Mouse (Mus musculus): Measurements from ENCODE around the gene Plekha6.

Gene Plekha6

DNA sequence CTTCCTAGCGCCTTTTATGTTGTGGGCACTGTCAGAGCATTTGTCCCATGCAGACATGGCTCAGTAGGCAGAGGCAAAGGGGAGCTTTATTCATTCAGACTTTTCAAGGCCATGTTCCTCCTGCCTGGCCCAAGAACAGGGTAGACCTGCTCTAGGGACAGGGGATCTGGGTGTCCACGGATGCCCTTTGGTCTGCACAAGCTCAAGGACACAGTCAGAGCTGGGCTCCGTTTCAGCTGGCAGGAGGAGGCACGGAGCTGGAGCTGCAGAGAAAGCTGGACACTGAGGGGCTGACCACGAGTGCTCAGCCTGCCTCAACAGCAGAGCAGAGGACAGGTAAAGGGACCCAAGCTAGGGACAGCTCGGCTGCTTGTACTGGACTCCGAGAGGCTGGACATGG lies 46.8 kb downstream of the Plekha6 start:
- no peak for DNase-seq (ENCODE audit: low read depth, low spot score)
- no peaks in the 10 kb centered on the region for H3K27me3 ChIP-seq (ENCODE audit: control insufficient read depth, insufficient read depth, low read length, poor library complexity, severe bottlenecking)
- H3K36me3 ChIP-seq (ENCODE audit: control insufficient read depth, insufficient read depth, low read length, poor library complexity, severe bottlenecking): no peaks in the 10 kb centered on the region

DNA sequence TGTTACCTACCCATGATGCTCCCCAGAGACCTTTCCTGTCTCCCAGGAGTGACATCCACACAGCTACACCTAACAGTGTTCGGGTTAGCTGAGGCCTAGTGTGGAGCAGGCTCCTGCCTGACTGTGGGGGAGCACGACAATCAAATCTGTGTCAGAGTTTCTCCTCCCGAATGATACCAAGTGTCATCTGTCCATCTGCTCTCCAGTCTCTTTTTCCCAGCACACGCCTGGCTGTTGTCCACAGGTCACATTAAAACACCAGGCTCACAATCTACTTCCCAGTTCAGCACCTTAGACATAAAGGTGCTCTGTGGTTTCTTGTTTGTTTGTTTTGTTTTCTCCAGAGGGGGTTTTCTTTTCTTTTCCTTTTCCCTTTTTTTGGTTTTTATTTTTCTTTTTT lies 48.3 kb downstream of the Plekha6 start:
- no peaks in the 10 kb centered on the region for H3K27me3 ChIP-seq (ENCODE audit: control insufficient read depth, insufficient read depth, low read length, poor library complexity, severe bottlenecking)
- no peaks in the 10 kb centered on the region for H3K36me3 ChIP-seq (ENCODE audit: control insufficient read depth, insufficient read depth, low read length, poor library complexity, severe bottlenecking)
- no peak for DNase-seq (ENCODE audit: low read depth, low spot score)

DNA sequence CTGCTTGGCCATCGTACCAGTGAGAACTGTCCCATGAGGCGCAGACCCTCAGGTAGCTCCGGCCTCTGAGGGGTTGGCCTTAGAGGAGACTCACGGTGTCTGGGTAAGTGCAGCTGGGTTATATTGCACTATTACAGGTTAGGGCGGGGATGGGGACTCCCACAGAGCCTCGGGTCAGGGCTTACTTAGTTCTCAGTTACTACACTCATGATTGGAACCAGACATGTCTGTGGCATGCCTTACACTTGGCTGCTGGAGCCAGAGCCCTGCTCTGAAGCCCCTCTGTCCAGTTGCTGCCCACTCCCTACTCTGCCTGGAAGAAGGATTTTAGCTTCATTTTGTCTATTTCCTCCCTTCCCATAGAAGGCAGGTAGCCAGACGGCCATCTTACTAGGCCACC lies 49.1 kb downstream of the Plekha6 start:
- Histone ChIP-seq H3K27me3 (ENCODE audit: control insufficient read depth, insufficient read depth, low read length, poor library complexity, severe bottlenecking) (no peaks in the 10 kb centered on the region), H3K36me3 (ENCODE audit: control insufficient read depth, insufficient read depth, low read length, poor library complexity, severe bottlenecking) (no peaks in the 10 kb centered on the region)
- no peak for DNase-seq (ENCODE audit: low read depth, low spot score)

DNA sequence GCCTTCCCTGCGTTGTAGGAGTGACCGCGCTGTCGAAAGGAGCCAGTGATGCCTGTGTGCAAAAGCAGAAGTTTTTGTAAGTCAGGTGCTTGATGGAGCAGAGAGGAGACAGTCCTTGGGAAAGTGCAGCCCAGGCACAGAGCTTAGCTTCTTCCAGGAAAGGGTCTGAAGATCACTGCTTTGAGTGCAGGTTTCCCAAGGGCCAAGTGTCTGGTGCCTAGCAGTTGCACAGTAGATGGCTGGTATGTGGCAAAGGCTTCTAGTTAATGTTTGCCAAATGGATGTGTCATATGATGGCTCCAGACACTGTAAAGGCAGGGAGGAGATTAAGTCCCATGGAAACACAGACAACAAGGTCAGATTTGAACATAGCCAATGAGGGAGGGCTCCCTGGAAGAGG lies 49.9 kb downstream of the Plekha6 start:
- no peaks in the 10 kb centered on the region for H3K27me3 ChIP-seq (ENCODE audit: control insufficient read depth, insufficient read depth, low read length, poor library complexity, severe bottlenecking)
- DNase-seq (ENCODE audit: low read depth, low spot score): no peak
- H3K36me3 ChIP-seq (ENCODE audit: control insufficient read depth, insufficient read depth, low read length, poor library complexity, severe bottlenecking): no peaks in the 10 kb centered on the region

DNA sequence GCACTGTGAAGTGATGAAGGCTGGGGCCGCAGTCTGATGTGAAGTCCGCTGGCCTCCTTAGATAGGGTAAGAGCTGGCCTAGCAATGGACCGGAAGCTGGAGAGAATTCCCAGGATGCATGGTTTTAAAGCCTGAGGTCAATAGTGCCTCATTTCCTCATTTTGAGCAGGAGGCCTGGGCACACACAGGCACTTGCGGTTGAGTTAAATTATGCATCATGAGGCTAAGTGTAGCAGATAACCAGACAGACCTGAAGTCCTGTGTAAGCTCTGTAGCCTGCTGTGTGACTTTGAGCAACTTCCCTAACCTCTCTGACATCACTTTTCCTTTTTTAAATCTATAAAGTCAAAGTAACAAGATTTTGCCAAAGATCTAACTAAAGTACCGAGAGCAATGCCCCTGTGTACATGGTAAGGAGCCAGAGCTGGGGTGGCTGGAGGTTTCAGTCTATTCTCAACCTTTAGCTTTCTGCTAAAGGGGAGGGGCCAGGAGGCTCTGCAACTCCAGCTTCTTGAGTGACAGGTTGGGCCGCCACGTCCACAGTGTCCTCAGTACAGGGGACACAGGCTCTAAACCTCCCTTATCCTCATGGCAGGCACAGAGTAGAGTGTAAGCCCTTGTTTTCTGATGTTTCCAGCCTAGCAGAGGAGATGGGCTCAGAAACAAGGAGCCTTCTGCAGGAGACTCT lies 50.8 kb downstream of the Plekha6 start:
- DNase-seq (ENCODE audit: low read depth, low spot score): no peak
- no peaks in the 10 kb centered on the region for H3K36me3 ChIP-seq (ENCODE audit: control insufficient read depth, insufficient read depth, low read length, poor library complexity, severe bottlenecking)

DNA sequence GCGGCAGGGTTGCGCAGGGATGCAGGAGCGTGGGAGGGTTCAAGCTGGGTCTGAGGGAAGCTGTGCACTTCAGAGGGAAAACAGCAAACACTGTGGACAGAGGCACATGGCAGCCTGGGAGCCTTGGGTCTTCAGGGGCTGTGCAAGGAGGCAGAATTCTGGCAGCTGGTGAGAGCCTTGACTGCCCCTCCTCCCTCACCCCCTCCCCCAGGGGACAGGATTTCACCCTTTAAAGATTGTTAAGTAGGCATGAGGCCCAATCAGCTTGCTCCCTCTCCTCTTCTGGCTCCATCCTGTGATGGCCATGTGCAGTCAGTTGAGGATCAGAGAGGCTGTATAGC lies 51.3 kb downstream of the Plekha6 start:
- Histone ChIP-seq H3K27me3 (ENCODE audit: control insufficient read depth, insufficient read depth, low read length, poor library complexity, severe bottlenecking) (no peaks in the 10 kb centered on the region), H3K36me3 (ENCODE audit: control insufficient read depth, insufficient read depth, low read length, poor library complexity, severe bottlenecking) (no peaks in the 10 kb centered on the region)
- DNase-seq (ENCODE audit: low read depth, low spot score): no peak

More for the DNA sequence above, 50.8 kb downstream of the Plekha6 start:
- H3K27me3 ChIP-seq (ENCODE audit: control insufficient read depth, insufficient read depth, low read length, poor library complexity, severe bottlenecking): no peaks in the 10 kb centered on the region

DNA sequence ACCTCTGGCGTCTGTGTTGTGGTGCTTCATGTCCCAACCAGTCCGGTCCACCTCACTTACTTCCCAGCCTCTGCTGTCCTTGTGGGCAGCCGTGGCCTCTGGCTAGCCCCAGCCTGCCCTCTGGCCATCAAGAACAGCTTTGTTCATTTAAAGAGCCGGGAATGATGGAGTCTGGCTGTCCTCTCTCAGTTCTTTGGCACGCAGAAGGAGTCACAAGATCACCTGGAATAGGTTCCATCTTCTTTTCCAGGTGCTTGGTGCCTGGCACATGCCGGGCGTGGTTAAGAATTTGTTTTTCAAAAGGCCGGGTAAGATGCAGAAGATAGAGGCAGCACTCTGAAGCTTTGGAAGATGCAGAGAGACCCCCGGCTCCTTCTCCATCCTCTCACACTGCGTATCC lies 51.7 kb downstream of the Plekha6 start:
- Histone ChIP-seq H3K36me3 (ENCODE audit: control insufficient read depth, insufficient read depth, low read length, poor library complexity, severe bottlenecking) (no peaks in the 10 kb centered on the region), H3K27me3 (ENCODE audit: control insufficient read depth, insufficient read depth, low read length, poor library complexity, severe bottlenecking) (no peaks in the 10 kb centered on the region)
- no peak for DNase-seq (ENCODE audit: low read depth, low spot score)

DNA sequence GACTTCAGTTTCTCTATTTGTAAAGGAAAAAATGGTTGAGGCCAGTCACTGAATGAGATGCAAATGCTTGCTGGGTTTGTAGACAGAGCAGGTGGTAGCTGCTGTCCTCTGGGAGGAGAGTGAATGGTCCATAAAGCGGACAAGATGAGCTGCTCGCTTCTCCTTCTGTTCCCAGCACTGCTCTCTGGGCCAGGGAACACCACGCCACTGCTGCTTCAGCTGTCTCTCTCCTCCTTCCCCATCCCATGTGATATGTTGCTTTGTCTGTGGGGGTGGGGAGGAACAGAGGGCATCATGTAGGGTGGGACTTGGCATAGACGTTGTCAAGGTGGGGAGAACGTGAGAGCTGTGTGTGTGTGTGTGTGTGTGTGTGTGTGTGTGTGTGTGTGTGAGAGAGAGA lies 53.0 kb downstream of the Plekha6 start:
- no peaks in the 10 kb centered on the region for H3K36me3 ChIP-seq (ENCODE audit: control insufficient read depth, insufficient read depth, low read length, poor library complexity, severe bottlenecking)
- H3K27me3 ChIP-seq (ENCODE audit: control insufficient read depth, insufficient read depth, low read length, poor library complexity, severe bottlenecking): no peaks in the 10 kb centered on the region
- DNase-seq (ENCODE audit: low read depth, low spot score): no peak

DNA sequence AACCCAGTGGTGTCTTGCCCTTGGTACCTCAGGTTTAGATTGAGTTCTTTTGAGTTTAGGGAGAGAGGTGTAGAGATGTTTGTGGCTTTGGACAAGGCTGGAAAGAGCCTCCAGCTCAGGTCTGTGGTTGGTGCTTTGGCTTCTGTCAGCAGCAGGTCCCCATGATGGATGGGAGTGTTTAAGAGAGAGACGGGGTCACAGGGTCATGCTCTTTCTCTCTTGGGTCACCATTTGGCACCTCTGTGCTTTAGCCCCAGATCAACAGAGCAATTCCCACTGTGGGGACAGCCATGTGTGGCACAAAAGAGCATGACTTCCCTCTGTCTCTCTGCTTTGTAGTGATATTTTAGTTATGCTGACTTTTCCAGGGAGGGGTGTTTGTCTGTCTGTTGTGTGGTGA lies 55.1 kb downstream of the Plekha6 start:
- Histone ChIP-seq H3K27me3 (ENCODE audit: control insufficient read depth, insufficient read depth, low read length, poor library complexity, severe bottlenecking) (no peaks in the 10 kb centered on the region), H3K36me3 (ENCODE audit: control insufficient read depth, insufficient read depth, low read length, poor library complexity, severe bottlenecking) (no peaks in the 10 kb centered on the region)
- DNase-seq (ENCODE audit: low read depth, low spot score): no peak

DNA sequence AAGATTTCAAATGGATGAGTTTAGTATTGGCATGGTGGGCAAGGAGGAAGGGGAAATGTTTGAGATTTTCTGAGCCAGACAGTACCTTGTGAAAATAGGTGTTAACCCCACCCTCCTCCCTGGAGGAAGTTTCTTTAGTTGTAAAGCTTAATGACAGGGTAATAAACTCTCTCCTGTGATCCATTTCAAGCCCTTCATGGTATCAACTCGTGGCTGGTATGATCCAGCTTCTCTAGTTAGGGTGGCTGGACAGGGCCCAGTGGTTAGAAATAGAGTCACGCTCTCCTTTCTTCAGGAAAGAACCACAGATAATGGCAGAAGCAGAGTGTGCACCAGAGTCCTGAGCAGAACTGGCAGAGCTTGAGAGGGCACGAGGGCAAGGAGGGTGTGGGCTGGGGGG lies 57.4 kb downstream of the Plekha6 start:
- Histone ChIP-seq H3K36me3 (ENCODE audit: control insufficient read depth, insufficient read depth, low read length, poor library complexity, severe bottlenecking) (no peaks in the 10 kb centered on the region), H3K27me3 (ENCODE audit: control insufficient read depth, insufficient read depth, low read length, poor library complexity, severe bottlenecking) (no peaks in the 10 kb centered on the region)
- no peak for DNase-seq (ENCODE audit: low read depth, low spot score)

DNA sequence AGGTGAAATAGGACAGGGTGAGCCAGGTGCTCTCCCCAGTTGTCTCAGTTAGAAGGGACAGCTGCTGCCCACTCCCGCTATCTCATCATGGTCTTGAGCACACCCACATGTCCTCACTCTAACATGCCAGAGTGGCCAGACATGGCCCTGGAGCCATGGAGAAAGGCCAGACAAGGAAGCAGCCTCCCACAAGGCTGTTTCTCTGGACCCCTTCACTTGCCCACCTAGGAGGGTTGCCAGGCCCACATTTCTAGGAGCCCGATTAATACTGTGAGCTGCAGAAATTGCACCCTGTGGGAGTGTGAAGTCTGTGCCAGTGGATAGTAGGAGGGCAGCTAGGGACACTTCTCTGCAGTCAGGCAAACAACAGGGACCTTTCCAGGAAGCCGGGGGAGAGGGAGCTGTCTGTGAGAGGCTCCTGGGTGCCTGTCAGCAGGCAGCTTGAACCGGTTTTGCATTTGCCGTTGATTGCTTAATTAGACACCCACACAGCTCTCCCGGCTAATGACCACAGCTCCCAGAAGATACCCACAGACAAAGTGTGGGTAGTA lies 58.5 kb downstream of the Plekha6 start:
- no peak for DNase-seq (ENCODE audit: low read depth, low spot score)
- Histone ChIP-seq H3K36me3 (ENCODE audit: control insufficient read depth, insufficient read depth, low read length, poor library complexity, severe bottlenecking) (no peaks in the 10 kb centered on the region), H3K27me3 (ENCODE audit: control insufficient read depth, insufficient read depth, low read length, poor library complexity, severe bottlenecking) (no peaks in the 10 kb centered on the region)

DNA sequence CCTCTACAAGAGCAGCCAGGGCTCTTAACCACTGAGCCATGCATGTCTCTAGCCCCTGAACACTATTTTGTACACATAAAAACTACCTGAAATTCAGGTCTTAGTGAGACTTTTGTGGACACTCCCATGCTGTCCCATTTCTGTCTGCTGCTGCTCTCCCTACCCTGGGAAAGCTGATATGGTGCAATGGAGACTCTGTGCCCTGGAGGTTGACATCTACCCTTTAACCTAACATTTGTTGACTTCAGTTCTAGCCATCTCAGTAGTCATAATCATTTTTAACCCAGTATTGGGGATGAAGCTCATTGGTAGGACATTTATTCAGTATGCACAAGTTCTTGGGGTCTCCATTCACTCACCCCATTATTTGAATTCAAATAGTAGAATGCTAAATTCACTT lies 60.7 kb downstream of the Plekha6 start:
- DNase-seq (ENCODE audit: low read depth, low spot score): no peak
- no peaks in the 10 kb centered on the region for H3K36me3 ChIP-seq (ENCODE audit: control insufficient read depth, insufficient read depth, low read length, poor library complexity, severe bottlenecking)
- H3K27me3 ChIP-seq (ENCODE audit: control insufficient read depth, insufficient read depth, low read length, poor library complexity, severe bottlenecking): no peaks in the 10 kb centered on the region

DNA sequence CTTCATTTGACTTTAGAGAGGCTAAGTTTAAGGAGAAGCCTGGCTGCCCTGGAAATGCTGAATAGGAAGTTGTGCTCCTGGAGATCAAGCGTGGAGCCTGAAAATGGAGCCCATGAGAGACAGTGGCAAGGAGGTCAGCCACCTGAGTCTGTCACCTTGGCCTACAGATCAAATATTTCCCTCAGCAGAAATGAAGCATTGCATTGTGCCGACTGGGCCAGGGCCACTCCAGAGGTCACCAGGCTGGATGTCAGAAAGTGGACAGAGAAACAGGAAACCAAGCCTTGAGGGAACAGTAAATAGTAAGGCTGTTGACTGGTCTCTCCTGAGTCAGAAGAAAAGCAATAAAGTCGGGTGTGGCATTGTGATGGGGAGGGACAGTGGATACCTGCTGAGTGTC lies 61.1 kb downstream of the Plekha6 start:
- Histone ChIP-seq H3K36me3 (ENCODE audit: control insufficient read depth, insufficient read depth, low read length, poor library complexity, severe bottlenecking) (no peaks in the 10 kb centered on the region), H3K27me3 (ENCODE audit: control insufficient read depth, insufficient read depth, low read length, poor library complexity, severe bottlenecking) (no peaks in the 10 kb centered on the region)
- DNase-seq (ENCODE audit: low read depth, low spot score): no peak

DNA sequence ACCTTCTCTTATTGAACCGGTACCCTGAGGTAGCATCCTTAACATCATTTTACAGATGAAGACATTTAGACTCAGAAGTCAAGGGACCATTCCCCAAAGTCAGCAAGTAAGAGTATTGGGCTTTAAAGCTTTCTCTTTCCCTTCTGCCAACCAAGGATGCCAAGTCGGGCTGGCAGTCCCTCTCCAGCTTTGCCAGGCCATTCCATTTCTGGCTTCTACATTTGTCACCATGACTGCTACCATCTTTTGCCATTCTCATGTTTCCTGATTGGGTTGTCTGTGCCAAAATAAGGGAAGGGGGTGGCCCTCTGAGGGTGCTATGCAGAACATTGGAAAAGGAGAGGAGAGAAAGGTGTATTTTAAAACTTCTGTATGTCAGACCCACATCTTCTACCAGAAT lies 61.6 kb downstream of the Plekha6 start:
- no peak for DNase-seq (ENCODE audit: low read depth, low spot score)
- no peaks in the 10 kb centered on the region for H3K36me3 ChIP-seq (ENCODE audit: control insufficient read depth, insufficient read depth, low read length, poor library complexity, severe bottlenecking)
- no peaks in the 10 kb centered on the region for H3K27me3 ChIP-seq (ENCODE audit: control insufficient read depth, insufficient read depth, low read length, poor library complexity, severe bottlenecking)

DNA sequence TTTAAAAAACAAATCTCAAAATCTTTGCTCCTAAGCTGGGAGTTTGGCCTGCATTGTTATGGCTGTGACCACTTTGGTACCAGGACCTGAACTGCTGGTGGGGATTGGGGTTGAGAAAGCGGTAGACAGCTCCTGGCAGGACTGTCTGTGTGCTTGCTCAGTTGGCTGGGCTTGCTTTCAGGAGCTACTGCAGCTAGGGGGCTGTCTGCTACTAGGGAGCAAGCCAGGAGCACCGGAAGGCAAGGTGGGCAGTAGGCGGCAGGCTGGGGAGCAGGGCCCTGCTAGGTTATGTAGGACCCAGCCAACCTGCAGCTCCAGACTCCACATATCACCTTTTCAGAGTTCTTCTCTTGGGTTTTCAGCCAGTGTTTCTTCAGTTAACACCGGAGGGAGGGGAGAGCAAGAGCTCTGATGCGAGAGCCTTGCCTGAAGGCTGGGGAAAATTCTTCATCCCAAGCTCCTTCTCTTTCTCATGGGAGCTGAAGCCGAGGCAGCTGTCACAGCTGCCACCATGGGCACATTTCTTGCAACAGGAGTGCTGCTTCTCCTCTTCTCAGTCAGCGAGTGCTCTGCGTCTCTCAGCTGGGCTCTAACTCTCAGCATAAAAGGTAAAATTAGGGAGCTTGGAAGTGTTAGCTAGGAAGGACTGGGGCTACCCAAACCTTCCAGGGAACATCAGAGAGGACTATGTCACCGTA lies 62.1 kb downstream of the Plekha6 start:
- no peak for DNase-seq (ENCODE audit: low read depth, low spot score)
- Histone ChIP-seq H3K27me3 (ENCODE audit: control insufficient read depth, insufficient read depth, low read length, poor library complexity, severe bottlenecking) (no peaks in the 10 kb centered on the region), H3K36me3 (ENCODE audit: control insufficient read depth, insufficient read depth, low read length, poor library complexity, severe bottlenecking) (no peaks in the 10 kb centered on the region)

DNA sequence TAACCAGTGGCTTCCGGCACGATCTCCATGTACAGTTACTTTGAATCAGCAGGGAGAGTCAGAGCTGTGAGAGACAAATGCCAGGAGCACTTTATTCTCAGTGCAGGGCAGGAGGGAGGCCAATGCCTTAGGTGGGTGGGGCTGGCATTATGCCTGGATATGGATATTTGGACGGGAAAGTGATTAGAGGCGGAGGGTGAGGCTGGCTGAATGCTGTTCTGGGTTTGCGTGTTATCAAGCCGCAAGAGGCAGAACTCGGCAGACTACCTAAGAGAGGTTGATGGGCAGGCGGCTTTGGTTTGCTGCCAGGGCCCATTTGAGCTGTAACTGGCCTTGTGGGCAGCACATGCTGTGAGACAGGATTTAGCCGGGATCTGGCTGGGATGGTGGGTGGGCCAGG lies 62.9 kb downstream of the Plekha6 start:
- DNase-seq (ENCODE audit: low read depth, low spot score): no peak
- Histone ChIP-seq H3K27me3 (ENCODE audit: control insufficient read depth, insufficient read depth, low read length, poor library complexity, severe bottlenecking) (no peaks in the 10 kb centered on the region), H3K36me3 (ENCODE audit: control insufficient read depth, insufficient read depth, low read length, poor library complexity, severe bottlenecking) (no peaks in the 10 kb centered on the region)
